Mouse (Mus musculus): ENCODE data around the gene Olfr1423. TPM values are rescaled to one million over a fixed set of nuclear protein-coding genes. Genes with fewer than 3 reads are reported as not detected.

Gene Olfr1423
- polyA plus RNA-seq, 1 experiment from 2014 or later = not detected

DNA sequence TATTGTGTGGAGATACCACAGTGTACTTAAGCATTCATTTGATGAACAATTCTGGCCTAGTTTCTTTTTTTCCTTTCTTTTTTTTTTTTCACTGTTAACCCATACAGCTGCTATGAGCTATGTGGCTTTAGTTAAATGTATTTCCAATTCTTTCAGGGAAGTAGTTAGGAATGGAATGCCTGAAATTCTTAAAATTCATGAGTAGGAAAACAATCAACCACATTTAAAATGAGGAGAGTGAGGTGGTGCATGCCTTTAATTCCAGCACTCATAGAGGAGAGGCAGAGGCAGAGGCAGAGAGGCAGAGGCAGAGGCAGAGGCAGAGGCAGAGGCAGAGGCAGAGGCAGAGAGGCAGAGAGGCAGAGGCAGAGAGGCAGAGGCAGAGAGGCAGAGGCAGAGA, 3.4 kb downstream of the Olfr1423 start:
- Histone ChIP-seq H3K36me3 (ENCODE audit: control insufficient read depth, insufficient read depth, low read length) (no peaks in the 10 kb centered on the region), H3K4me2 (replicated peaks; ENCODE audit: low read depth) (no peak overlapping the region), H3K9ac (ENCODE audit: low read length) (no peak overlapping the region), H3K27ac (replicated peaks) (no peak overlapping the region), H3K9me3 (ENCODE audit: control insufficient read depth, low read length) (no peaks in the 10 kb centered on the region), H3K27me3 (ENCODE audit: control insufficient read depth, insufficient read depth, low read length) (no peaks in the 10 kb centered on the region), H3K4me1 (replicated peaks; ENCODE audit: control insufficient read depth, insufficient read depth) (no peaks in the 10 kb centered on the region), H3K4me3 (ENCODE audit: low read depth, low read length) (no peak overlapping the region)
- ATAC-seq (ENCODE audit: low FRiP score, low TSS enrichment) (no peak), DNase-seq (ENCODE audit: low spot score) (no peak)
- TF ChIP-seq CTCF (IDR thresholded peaks at IDR 0.05; ENCODE audit: low read depth) = no peak
- TF ChIP-seq EP300 (optimal IDR thresholded peaks at IDR 0.05) = no peak

DNA sequence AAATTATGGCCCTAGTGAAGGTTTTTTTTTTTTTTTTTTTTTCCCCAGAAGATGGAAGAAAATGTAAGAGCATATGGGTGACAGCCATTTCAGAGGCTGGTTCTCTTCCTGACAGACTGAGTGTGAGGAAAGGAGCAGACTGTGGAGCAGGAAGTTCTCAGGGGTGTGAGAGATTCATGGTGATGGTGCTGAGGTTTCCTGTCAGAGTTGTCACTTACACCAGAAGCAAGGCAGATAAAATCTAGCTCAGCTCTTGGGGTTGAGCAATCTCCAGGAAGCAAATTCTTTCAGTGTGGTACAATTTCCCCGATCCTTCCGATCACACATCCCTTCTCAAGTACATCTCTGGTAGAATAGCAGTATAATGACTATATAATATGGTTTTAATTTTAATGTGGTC, 14.5 kb downstream of the Olfr1423 start:
- Histone ChIP-seq H3K36me3 (ENCODE audit: control insufficient read depth, insufficient read depth, low read length) (no peaks in the 10 kb centered on the region), H3K9ac (ENCODE audit: low read length) (no peak overlapping the region), H3K9me3 (ENCODE audit: control insufficient read depth, low read length) (no peaks in the 10 kb centered on the region), H3K4me2 (replicated peaks; ENCODE audit: low read depth) (no peak overlapping the region), H3K4me1 (replicated peaks; ENCODE audit: control insufficient read depth, insufficient read depth) (no peaks in the 10 kb centered on the region), H3K4me3 (ENCODE audit: low read depth, low read length) (no peak overlapping the region), H3K27ac (replicated peaks) (no peak overlapping the region), H3K27me3 (ENCODE audit: control insufficient read depth, insufficient read depth, low read length) (no peaks in the 10 kb centered on the region)
- TF ChIP-seq CTCF (IDR thresholded peaks at IDR 0.05; ENCODE audit: low read depth) = no peak
- WGBS = 80% methylated on average over 2 of the region's 2 CpGs
- no peak for DNase-seq (ENCODE audit: low spot score)
- ATAC-seq (ENCODE audit: low FRiP score, low TSS enrichment) = no peak

DNA sequence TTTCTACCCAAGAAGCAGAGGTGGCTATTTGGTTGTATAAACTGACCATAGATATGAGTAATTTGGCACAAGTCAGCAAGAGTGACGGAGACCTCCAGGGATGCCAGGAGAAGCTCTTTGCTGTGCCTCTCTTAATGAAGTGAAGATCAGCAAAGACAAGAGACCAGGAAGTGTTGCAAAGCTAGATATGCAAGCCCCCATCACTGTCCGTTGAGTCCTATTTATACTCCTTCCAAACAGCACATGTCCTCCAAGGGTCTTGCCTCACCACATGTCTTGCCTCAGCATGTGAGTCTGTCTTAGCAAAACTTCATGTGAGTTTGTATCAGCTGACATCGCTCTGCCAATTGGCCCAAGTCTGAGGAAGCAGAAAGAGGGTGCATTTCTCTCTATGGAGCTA, 15.8 kb downstream of the Olfr1423 start:
- no peaks in the 10 kb centered on the region for H3K27me3 ChIP-seq (ENCODE audit: control insufficient read depth, insufficient read depth, low read length)
- ATAC-seq (ENCODE audit: low FRiP score, low TSS enrichment) (no peak), DNase-seq (ENCODE audit: low spot score) (no peak)
- 86% methylated on average over 3 of the region's 3 CpGs for WGBS
- no peaks in the 10 kb centered on the region for H3K36me3 ChIP-seq (ENCODE audit: control insufficient read depth, insufficient read depth, low read length)
- no peak overlapping the region for H3K27ac ChIP-seq (replicated peaks)
- no peak overlapping the region for H3K4me2 ChIP-seq (replicated peaks; ENCODE audit: low read depth)
- H3K4me3 ChIP-seq (ENCODE audit: low read depth, low read length) = no peak overlapping the region
- no peak overlapping the region for H3K9ac ChIP-seq (ENCODE audit: low read length)
- TF ChIP-seq CTCF (IDR thresholded peaks at IDR 0.05; ENCODE audit: low read depth) (no peak), EP300 (optimal IDR thresholded peaks at IDR 0.05) (no peak)
- no peaks in the 10 kb centered on the region for H3K9me3 ChIP-seq (ENCODE audit: control insufficient read depth, low read length)
- no peaks in the 10 kb centered on the region for H3K4me1 ChIP-seq (replicated peaks; ENCODE audit: control insufficient read depth, insufficient read depth)

DNA sequence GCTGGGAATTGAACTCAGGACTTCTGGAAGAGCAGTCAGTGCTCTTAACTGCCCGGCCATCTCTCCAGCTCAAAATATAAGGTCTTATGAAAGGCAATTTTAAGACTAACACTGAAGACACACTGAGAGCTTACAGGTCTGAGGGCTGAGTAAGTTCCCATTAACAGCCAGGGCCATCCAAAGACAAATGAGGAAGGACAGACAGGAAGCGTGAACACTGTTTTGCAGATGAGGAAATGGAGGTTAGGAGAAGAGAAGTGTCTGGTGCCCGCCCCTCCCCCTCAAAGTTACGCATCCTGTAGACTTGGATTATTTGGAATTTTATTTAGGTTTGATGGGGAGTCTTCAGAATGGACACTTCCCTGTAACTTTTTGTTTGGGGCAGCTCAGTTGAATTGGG, 17.0 kb downstream of the Olfr1423 start:
- WGBS = 82% methylated on average over 4 of the region's 4 CpGs
- DNase-seq (ENCODE audit: low spot score) (no peak), ATAC-seq (ENCODE audit: low FRiP score, low TSS enrichment) (no peak)
- Histone ChIP-seq H3K36me3 (ENCODE audit: control insufficient read depth, insufficient read depth, low read length) (no peaks in the 10 kb centered on the region), H3K4me3 (ENCODE audit: low read depth, low read length) (no peak overlapping the region), H3K4me2 (replicated peaks; ENCODE audit: low read depth) (no peak overlapping the region), H3K4me1 (replicated peaks; ENCODE audit: control insufficient read depth, insufficient read depth) (no peaks in the 10 kb centered on the region), H3K9me3 (ENCODE audit: control insufficient read depth, low read length) (no peaks in the 10 kb centered on the region), H3K9ac (ENCODE audit: low read length) (no peak overlapping the region), H3K27me3 (ENCODE audit: control insufficient read depth, insufficient read depth, low read length) (no peaks in the 10 kb centered on the region), H3K27ac (replicated peaks) (no peak overlapping the region)
- TF ChIP-seq EP300 (optimal IDR thresholded peaks at IDR 0.05) (no peak), CTCF (IDR thresholded peaks at IDR 0.05; ENCODE audit: low read depth) (no peak)

DNA sequence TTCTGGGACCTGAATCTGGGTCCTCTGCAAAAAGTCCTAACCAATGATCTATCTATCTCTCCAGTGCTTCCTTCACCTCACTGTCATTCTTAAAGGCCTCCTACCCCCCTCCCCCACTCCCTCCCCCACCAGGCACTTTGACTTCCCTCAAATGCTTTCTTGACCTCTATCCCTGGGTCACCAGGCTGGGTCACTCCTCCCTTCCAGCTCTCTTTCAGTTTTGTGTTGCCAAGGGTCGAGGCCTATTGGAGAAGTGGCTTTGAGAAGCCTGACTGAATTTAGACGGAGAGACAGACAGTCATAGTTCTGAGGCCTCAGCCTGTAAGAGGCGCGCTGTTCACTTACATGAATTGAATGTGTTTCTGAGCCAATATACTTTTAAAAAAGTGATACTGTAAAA, 24.9 kb downstream of the Olfr1423 start:
- H3K4me2 ChIP-seq (replicated peaks; ENCODE audit: low read depth) = no peak overlapping the region
- no peaks in the 10 kb centered on the region for H3K9me3 ChIP-seq (ENCODE audit: control insufficient read depth, low read length)
- H3K4me1 ChIP-seq (replicated peaks; ENCODE audit: control insufficient read depth, insufficient read depth) = no peaks in the 10 kb centered on the region
- H3K27me3 ChIP-seq (ENCODE audit: control insufficient read depth, insufficient read depth, low read length) = no peaks in the 10 kb centered on the region
- no peak overlapping the region for H3K27ac ChIP-seq (replicated peaks)
- ATAC-seq (ENCODE audit: low FRiP score, low TSS enrichment) = no peak
- 82% methylated on average over 4 of the region's 4 CpGs for WGBS
- H3K9ac ChIP-seq (ENCODE audit: low read length) = no peak overlapping the region
- H3K36me3 ChIP-seq (ENCODE audit: control insufficient read depth, insufficient read depth, low read length) = no peaks in the 10 kb centered on the region
- TF ChIP-seq CTCF (IDR thresholded peaks at IDR 0.05; ENCODE audit: low read depth) (no peak), EP300 (optimal IDR thresholded peaks at IDR 0.05) (no peak)
- DNase-seq (ENCODE audit: low spot score) = no peak
- no peak overlapping the region for H3K4me3 ChIP-seq (ENCODE audit: low read depth, low read length)

DNA sequence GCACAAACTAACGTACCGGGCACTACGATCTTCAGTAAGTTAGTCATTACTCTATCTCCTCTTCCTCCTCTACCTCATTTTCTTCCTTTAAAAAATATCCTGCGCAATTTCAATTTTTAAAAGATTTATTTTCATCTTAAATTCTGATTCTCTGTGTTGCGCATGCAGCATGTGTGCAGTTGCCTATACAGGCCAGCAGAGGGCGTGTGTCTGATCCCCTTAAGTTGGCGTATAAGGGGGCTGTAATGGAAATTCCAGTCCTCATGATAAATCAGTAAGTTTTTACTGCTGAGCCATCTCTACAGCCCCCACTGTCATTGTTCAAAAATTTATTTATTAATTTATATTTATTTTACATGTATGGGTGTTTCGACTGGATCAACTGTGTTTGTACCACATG, 25.4 kb downstream of the Olfr1423 start:
- H3K27ac ChIP-seq (replicated peaks) = no peak overlapping the region
- no peak overlapping the region for H3K4me2 ChIP-seq (replicated peaks; ENCODE audit: low read depth)
- no peak overlapping the region for H3K4me3 ChIP-seq (ENCODE audit: low read depth, low read length)
- H3K36me3 ChIP-seq (ENCODE audit: control insufficient read depth, insufficient read depth, low read length) = no peaks in the 10 kb centered on the region
- no peak for DNase-seq (ENCODE audit: low spot score)
- H3K4me1 ChIP-seq (replicated peaks; ENCODE audit: control insufficient read depth, insufficient read depth) = no peaks in the 10 kb centered on the region
- H3K27me3 ChIP-seq (ENCODE audit: control insufficient read depth, insufficient read depth, low read length) = no peaks in the 10 kb centered on the region
- no peak overlapping the region for H3K9ac ChIP-seq (ENCODE audit: low read length)
- H3K9me3 ChIP-seq (ENCODE audit: control insufficient read depth, low read length) = no peaks in the 10 kb centered on the region
- 75% methylated on average over 8 of the region's 8 CpGs for WGBS
- TF ChIP-seq EP300 (optimal IDR thresholded peaks at IDR 0.05) (no peak), CTCF (IDR thresholded peaks at IDR 0.05; ENCODE audit: low read depth) (peak; percentile 56)
- ATAC-seq (ENCODE audit: low FRiP score, low TSS enrichment) = no peak
